Mouse (Mus musculus) left cerebral cortex, adult 8-10 months (tissue): ENCODE measurements around the gene Tldc2. TPM values are rescaled to one million over a fixed set of nuclear protein-coding genes. Genes with fewer than 3 reads are reported as not detected.
A peak's percentile ranks its signal among the peaks of the same experiment; 100 is the strongest.

Experiments
- DNase-seq, 2 experiments: peaks; one replicate each; pipeline ENCODE4 v3.0.0; 2022; ENCODE audit warnings: low spot score in 2 of 2
- total RNA-seq, 4 experiments: library from RNA; stranded (reverse); gene quantifications; 2 replicates each; pipeline ENCODE4 v1.2.4; 2022

Tldc2 gene
- total RNA-seq: not detected

DNA sequence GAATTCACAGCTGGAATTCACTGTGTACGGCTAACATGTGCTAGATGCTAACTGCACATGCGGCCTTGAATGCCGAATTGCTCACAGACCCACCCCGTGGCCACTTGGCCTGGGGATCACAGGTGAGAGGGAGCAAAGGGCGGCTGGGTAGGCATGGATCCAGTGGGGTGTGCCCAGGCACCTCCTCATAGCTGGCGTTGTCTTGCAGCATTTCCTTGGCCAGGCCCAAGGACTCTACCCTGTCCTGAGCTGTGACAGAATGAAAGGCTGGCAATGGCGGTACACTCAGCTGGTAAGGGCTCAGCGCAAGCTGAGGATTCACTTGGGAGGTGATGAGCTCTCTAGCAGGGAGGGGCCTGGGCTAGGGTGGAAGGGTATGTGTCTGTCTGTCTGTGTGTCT, at the start of gene Tldc2:
Gene Tldc2 (plus strand): TSS at position 260 of the 400 bp plus-strand sequence.
- DNase-seq: no peak

DNA sequence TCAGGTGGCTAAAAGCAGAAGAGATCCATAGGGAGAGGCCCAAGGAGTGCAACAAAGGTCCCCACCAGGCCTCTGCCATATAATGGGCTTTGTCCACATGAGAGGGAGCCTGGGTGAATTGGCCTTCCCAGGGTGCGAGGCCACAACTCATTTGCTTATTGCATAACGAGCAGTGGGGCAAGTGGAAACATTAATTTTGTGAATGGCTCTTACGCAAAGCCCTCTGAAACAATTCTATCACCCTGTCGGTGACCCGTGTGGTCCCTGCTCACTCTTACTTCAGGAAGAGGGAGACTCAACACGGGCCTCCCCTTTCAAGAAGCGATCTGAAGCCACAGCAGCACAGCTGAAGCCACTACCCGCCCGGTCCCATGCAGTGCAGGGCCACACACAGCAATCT, 49.6 kb upstream of the Tldc2 start:
- no peak for DNase-seq

DNA sequence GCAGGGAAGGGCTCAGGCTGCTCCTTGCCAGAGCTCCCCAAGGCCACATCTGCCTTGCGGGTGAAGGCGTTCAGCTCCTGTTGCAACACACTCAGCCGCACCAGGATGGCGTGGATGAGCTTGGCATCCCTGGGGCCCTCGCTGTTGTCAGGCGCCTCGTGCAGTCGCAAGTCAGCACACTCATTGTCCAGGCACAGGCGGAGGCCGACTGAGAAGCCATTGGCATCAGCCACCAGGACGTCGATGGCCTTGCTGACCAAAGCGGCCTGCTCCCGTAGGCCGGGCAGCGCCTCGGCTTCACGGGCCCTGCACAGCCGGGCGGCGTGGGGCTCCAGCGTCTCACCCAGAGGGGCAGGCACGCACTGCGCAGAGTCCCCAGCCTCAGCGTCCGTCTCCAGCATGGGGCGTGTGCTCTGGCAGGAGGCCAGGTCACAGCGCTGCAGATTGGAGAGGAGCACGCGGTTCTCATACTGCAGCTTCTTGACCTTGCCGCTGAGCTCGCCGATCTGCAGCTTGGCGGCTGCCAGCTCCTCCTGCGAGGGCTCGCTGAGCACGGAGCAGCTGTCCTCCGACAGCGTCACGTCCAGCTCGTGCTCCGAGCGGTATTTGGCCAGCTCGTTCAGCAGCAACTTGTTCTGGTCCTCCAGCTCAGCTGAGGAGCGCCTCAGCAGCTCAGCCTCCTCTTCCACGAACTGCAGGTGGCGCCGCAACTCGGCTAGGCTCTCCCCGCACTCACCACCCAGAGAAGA, 46.8 kb upstream of the Tldc2 start:
- no peak for DNase-seq

- DNase-seq: no peak
Observed at GRCm38 (mm10) chr2:157040649-157041046, 46.2 kb upstream of the Tldc2 start.

DNA sequence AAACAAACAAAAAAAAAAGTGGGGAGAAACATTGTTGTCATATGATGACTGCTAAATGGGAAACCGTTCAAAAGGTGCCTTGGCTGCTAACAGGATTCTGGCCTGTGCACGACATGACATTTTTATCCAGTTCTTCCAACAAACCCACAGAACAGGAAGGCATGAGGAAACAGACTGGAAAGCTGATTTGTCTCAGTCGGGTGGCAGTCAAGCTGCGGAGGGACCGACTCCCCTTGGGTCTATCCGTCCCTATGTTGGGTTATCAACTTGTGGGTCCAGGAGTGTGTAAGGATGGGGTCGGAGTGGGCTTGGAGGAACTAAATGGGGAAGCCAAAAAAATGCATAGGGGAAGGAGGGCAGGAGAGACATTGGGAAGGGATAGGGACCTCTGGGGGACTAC, 45.4 kb upstream of the Tldc2 start:
- no peak for DNase-seq

GRCm38 (mm10) chr2:157043556-157043955, 43.3 kb upstream of the Tldc2 start:
- no peak for DNase-seq

GRCm38 (mm10) chr2:157043987-157044386, 42.9 kb upstream of the Tldc2 start:
- DNase-seq: no peak

GRCm38 (mm10) chr2:157045932-157046331, 40.9 kb upstream of the Tldc2 start:
- DNase-seq: no peak

DNA sequence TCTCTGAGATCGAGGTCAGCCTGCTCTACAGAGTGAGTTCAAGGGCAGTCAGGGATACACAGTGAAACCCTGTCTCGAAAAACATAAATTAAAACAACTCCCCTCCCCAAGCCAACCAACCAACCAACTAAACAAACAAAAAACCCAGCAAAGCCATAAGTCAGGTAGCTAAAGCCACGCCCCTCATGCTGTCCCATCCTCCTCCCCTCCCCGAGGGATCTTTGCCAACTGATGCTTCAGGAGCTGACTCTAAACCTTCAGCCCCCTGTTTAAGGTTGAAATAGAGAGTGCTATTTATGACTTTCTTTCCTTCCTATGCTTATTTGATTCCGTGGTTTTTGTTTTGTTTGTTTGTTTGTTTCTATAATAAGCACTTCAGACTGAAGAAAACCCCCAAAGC, 39.9 kb upstream of the Tldc2 start:
- DNase-seq: no peak

- DNase-seq: peak in 1 of 2 experiments; percentile 89
Observed at GRCm38 (mm10) chr2:157048395-157049181, 38.3 kb upstream of the Tldc2 start.

- peak in 1 of 2 experiments; percentile 69 for DNase-seq
Observed at GRCm38 (mm10) chr2:157049831-157050243, 37.0 kb upstream of the Tldc2 start.

GRCm38 (mm10) chr2:157052448-157052847, 34.4 kb upstream of the Tldc2 start:
- DNase-seq: no peak

DNA sequence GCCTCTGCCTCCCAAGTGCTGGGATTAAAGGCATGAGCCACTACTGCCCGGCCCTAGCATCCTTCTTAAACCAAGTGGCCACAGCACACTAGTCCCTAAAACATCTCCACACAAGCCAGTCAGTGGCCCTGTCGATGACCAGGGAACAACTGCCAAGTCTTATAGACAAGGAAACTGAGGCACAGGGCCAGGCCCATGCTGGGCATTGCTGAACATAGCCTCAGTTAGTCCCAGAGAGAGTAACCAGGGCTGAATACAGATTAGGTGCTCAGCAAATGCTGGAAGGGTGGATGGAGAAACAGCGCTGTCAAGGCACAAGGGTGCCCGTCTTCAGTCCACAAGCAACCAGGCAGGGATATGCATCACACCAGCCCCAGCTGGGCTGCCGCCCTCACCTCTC, 33.7 kb upstream of the Tldc2 start:
- DNase-seq: no peak

DNA sequence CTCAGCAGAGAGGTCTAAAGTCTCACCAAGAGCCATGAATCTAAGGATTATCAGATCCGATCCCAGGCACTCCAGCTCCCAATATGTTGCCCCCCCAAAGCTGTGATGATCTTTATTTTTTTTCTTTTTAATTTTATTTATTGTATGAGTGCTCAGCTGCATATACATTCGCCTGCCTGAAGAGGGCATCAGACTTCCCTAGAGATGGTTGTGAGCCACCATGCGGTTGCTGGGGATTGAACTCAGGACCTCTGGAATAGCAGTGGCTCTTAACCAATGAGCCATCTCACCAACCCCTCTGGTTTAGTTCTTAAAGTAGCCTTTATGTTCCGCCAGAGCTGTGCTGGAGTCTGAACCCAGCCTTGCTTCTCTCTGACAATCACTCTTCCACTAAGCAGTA, 33.1 kb upstream of the Tldc2 start:
- DNase-seq: no peak

- DNase-seq: no peak
Observed at GRCm38 (mm10) chr2:157054297-157054696, 32.6 kb upstream of the Tldc2 start.

DNA sequence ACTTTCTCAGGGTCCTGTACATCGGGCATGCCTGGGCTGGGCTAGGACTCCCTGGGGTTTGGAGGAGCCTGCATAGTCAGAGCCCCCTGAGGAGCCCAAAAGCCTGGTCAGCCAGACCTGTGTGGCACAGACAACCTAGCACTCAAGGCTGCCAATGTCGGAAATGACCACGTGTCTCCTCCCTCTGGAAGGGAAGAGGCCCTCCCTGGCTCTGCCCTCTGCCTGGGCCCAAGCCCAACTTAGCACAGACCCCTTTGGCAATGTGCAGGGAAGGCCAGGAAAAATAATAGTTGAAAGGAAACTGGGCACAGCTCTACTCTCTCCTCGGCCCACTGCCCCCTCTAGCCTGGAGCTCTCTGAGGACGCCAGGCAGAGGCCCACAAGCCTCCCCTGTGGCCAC, 32.0 kb upstream of the Tldc2 start:
- DNase-seq: peak in 1 of 2 experiments; percentile 53

- DNase-seq: no peak
Observed at GRCm38 (mm10) chr2:157055721-157056120, 31.1 kb upstream of the Tldc2 start.

DNA sequence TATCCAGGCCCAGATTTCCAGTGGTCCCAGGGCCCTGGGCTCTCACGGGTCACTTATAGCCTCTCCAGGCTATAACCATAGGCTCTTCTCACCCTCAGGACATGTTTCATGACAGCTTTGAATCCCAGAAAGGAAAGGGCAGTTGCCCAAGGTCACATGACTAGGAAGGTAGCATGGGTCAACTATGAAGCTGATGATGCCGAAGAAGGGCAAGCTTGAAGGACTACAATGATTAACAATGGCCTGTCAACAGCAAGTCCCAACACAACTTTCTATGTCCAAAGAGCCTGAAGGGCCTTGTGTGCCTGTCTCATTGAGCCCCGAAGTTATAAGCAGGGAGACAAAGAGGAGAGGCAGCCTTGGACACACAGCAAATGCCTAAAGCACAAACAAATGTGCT, 29.7 kb upstream of the Tldc2 start:
- no peak for DNase-seq

DNA sequence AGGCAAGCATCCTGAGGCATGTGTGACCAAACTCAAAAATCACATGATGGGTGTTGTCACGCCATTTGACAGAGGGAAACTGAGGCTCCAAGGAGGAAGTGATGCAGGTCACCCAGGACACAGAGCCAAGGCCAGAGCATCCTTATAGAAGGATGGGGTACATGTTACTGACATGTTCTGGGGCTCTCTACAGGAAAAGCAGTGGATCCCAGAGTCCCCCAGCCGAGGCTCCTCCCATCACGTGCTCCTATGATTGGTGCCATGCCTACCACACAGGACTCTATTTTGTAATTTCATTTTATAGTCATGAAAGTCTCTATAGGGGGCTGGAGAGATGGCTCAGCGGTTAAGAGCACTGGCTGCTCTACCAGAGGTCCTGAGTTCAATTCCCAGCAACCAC, 29.1 kb upstream of the Tldc2 start:
- DNase-seq: no peak

GRCm38 (mm10) chr2:157058342-157058998, 28.4 kb upstream of the Tldc2 start:
- DNase-seq: peak; percentile 52 to 85

GRCm38 (mm10) chr2:157059166-157059565, 27.7 kb upstream of the Tldc2 start:
- DNase-seq: no peak

DNA sequence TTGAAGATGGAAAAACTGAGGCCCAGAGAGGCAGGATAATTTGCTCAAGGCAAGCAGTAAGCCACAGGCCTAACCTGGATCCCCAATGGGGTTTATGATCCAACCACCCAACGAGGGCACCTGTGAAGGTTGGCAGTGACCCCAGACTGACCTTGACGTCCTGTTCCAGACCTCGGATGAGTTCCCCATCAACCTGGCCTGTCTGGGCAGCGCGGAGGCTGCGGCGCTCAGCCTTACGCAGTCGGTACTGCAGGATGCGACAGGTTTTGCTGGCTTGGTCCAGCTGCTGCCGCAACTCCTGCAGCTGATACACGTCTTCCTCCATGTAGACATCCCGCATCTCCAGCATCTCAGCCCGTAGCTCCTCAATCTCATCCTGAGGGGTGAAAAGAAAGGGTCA, 26.8 kb upstream of the Tldc2 start:
- no peak for DNase-seq
